ENCODE assay signal across 21 mouse cellular contexts in genomic region chr9:101875306-101875705, GRCm38 (mm10).
"Had no signal": no experiment of that assay in that cellular context is flagged by ENCODE, and none has a peak within 500 bp of the region (broad histone marks: within the 10 kb centered on the region; RNA-seq: fewer than 3 reads in every experiment).

No protein-coding gene starts in this region.

- DNase-seq: cerebellum, adult 8-10 months; cerebellum, adult 9-10 months; cerebellum, adult 9-11 months; cerebellum, postnatal 10 days; cerebellum, postnatal 14 days; cerebellum, postnatal 25 days; cerebellum, postnatal 36 days; embryo, embryonic 11 days; forebrain, postnatal 0 days; gastrocnemius, adult 2 months; gastrocnemius, postnatal 10 days; gastrocnemius, postnatal 14 days; gastrocnemius, postnatal 25 days; gastrocnemius, postnatal 36 days; heart, adult 11 months; heart, adult 18-20 months; heart, adult 2 months had no signal

- ATAC-seq: forebrain, embryonic 13.5 days; forebrain, embryonic 14.5 days; forebrain, embryonic 15.5 days; forebrain, embryonic 16.5 days; forebrain, postnatal 0 days had no signal
